ENCODE assay signal across 2 mouse cellular contexts in genomic region chr6:122813640-122814039, GRCm38 (mm10).
TF ChIP-seq lines count a peak whose summit lies in the region.

No protein-coding gene starts in this region.

TF ChIP-seq in CH12.LX, 34 proteins besides CTCF, POLR2A, EP300 and RAD21:
- TF ChIP-seq MXI1 (IDR thresholded peaks at IDR 0.05; ENCODE audit: low read depth, low read length): no peak
- TF ChIP-seq MAFK (IDR thresholded peaks at IDR 0.05; ENCODE audit: insufficient replicate concordance, low read length): peak; percentile 91

TF ChIP-seq in MEL, 35 proteins besides CTCF, POLR2A, EP300 and RAD21:
- TF ChIP-seq GATA1 (IDR thresholded peaks at IDR 0.05; ENCODE audit: low read depth, low read length) (no peak), USF2 (IDR thresholded peaks at IDR 0.05; ENCODE audit: borderline replicate concordance in 1 of 2, insufficient read depth in 1 of 2, low read depth in 1 of 2, low read length in 2 of 2) (no peak), SMC3 (IDR thresholded peaks at IDR 0.05; ENCODE audit: low read depth, low read length) (no peak), GABPA (IDR thresholded peaks at IDR 0.05; ENCODE audit: low read depth, low read length) (peak; percentile 61; the same call in 1 of the 2 replicates), MYC (IDR thresholded peaks at IDR 0.05; ENCODE audit: low read depth, low read length) (0 out of 2 replicates have a peak, but pooled peaks have one; percentile 36), MAFK (IDR thresholded peaks at IDR 0.05; ENCODE audit: borderline replicate concordance, low read depth, low read length) (peak; percentile 88), ETS1 (IDR thresholded peaks at IDR 0.05; ENCODE audit: low read depth, low read length) (0 out of 2 replicates have a peak, but pooled peaks have one; percentile 3)
